Mouse (Mus musculus): ENCODE results near the gene Slc22a16.

DNA sequence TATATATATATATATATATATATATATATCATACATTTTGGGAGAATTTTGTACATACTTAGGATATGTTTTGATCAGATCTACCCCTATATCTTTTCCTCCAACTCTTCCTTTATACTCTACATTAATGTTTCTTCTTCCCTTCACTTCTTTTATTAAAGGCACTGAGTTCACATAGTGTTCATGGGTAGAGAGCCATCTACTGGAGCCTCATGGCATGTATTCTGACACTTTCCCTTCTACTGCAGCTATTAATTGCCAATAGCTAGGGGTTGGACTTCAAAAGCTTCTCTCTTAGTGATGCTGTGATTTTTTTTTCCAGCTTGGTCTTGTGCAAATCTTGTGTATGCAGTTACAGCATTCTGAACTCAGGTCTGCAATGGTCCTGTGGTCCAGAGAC lies 47.8 kb downstream of the Slc22a16 start:
- TF ChIP-seq CTCF (IDR thresholded peaks at IDR 0.05 in 2 of 3, conservative IDR thresholded peaks at IDR 0.05 in 1 of 3; ENCODE audit: control insufficient read depth in 1 of 3, insufficient read depth in 1 of 3, low read depth in 2 of 3, low read length in 3 of 3, poor library complexity in 1 of 3, severe bottlenecking in 1 of 3) (peak in 1 of 3 experiments; percentile 17; a peak in 1 of 6 replicates), POLR2A (IDR thresholded peaks at IDR 0.05; ENCODE audit: control insufficient read depth in 1 of 2, insufficient read depth in 1 of 2, low read depth in 1 of 2, low read length in 2 of 2, poor library complexity in 1 of 2) (no peak), ZMIZ1 (IDR thresholded peaks at IDR 0.05; ENCODE audit: low read depth, low read length) (no peak), ETS1 (IDR thresholded peaks at IDR 0.05; ENCODE audit: low read depth, low read length) (no peak), E2F4 (IDR thresholded peaks at IDR 0.05; ENCODE audit: borderline replicate concordance, low read depth, low read length) (no peak), CHD2 (IDR thresholded peaks at IDR 0.05; ENCODE audit: low read length) (no peak), TCF12 (IDR thresholded peaks at IDR 0.05; ENCODE audit: low read depth, low read length) (no peak), KAT2A (conservative IDR thresholded peaks at IDR 0.05; ENCODE audit: low read depth, low read length) (no peak), GATA1 (IDR thresholded peaks at IDR 0.05; ENCODE audit: low read depth, low read length) (no peak), NRF1 (IDR thresholded peaks at IDR 0.05; ENCODE audit: insufficient read depth, low read depth, low read length, poor library complexity, severe bottlenecking) (no peak)

Measured in MEL (cell line).